In genomic region chr1:82860391-82860790, GRCm38 (mm10) we compare ENCODE assay signal across 25 mouse cellular contexts. TPM values are rescaled to one million over a fixed set of nuclear protein-coding genes. Genes with fewer than 3 reads are reported as not detected.
DNase-seq lines count a peak whose midpoint lies in the region; ATAC-seq and TF ChIP-seq lines count a peak whose summit lies in the region.
"Had no signal": no experiment of that assay in that cellular context is flagged by ENCODE, and none has a peak within 500 bp of the region (broad histone marks: within the 10 kb centered on the region; RNA-seq: fewer than 3 reads in every experiment).

No protein-coding gene starts in this region.

- no peaks in the 10 kb centered on the region for H3K9me3 ChIP-seq in hindbrain, embryonic 15.5 days
- H3K9me3 ChIP-seq in hindbrain, embryonic 11.5 days (ENCODE audit: control insufficient read depth, low read length): no peaks in the 10 kb centered on the region
- no peaks in the 10 kb centered on the region for H3K9me3 ChIP-seq in lung, embryonic 14.5 days (ENCODE audit: low read depth, low read length)
- H3K9me3 ChIP-seq in neural tube, embryonic 13.5 days: no peaks in the 10 kb centered on the region
- no peaks in the 10 kb centered on the region for H3K9me3 ChIP-seq in neural tube, embryonic 15.5 days (replicated peaks)
- no peaks in the 10 kb centered on the region for H3K9me3 ChIP-seq in limb, embryonic 14.5 days (ENCODE audit: control insufficient read depth, low read length)
- H3K9me3 ChIP-seq: heart, embryonic 15.5 days had no signal

- H3K4me1 ChIP-seq in hindbrain, embryonic 15.5 days (replicated peaks): no peaks in the 10 kb centered on the region
- no peaks in the 10 kb centered on the region for H3K4me1 ChIP-seq in hindbrain, embryonic 11.5 days (replicated peaks; ENCODE audit: control insufficient read depth, insufficient read depth, low read length)
- no peaks in the 10 kb centered on the region for H3K4me1 ChIP-seq in lung, embryonic 14.5 days (ENCODE audit: insufficient read depth)
- no peaks in the 10 kb centered on the region for H3K4me1 ChIP-seq in neural tube, embryonic 13.5 days (replicated peaks)
- no peaks in the 10 kb centered on the region for H3K4me1 ChIP-seq in neural tube, embryonic 15.5 days
- H3K4me1 ChIP-seq in limb, embryonic 14.5 days (ENCODE audit: control insufficient read depth, insufficient read depth, low read length): peaks cover 5% of the 10 kb centered on the region; the same call in 1 of the 2 replicates

- TF ChIP-seq CTCF in lung, embryonic 14.5 days (IDR thresholded peaks at IDR 0.05; ENCODE audit: low read depth): no peak

- no peak for TF ChIP-seq POLR2A in limb, embryonic 14.5 days (IDR thresholded peaks at IDR 0.05; ENCODE audit: borderline replicate concordance, extremely low read depth, insufficient read depth, insufficient read length)

- no peak overlapping the region for H3K4me2 ChIP-seq in hindbrain, embryonic 15.5 days
- no peak overlapping the region for H3K4me2 ChIP-seq in hindbrain, embryonic 11.5 days (replicated peaks; ENCODE audit: low read depth, low read length)
- no peak overlapping the region for H3K4me2 ChIP-seq in lung, embryonic 14.5 days
- H3K4me2 ChIP-seq in neural tube, embryonic 13.5 days: no peak overlapping the region
- no peak overlapping the region for H3K4me2 ChIP-seq in neural tube, embryonic 15.5 days
- H3K4me2 ChIP-seq in limb, embryonic 14.5 days (replicated peaks; ENCODE audit: low read depth, low read length, severe bottlenecking): no peak overlapping the region
- H3K4me2 ChIP-seq: heart, embryonic 15.5 days had no signal

- no peak for DNase-seq in hindbrain, embryonic 11.5 days (ENCODE audit: low spot score)
- no peak for DNase-seq in lung, embryonic 14.5 days
- no peak for DNase-seq in lung, postnatal 10 days
- no peak for DNase-seq in limb, embryonic 14.5 days (ENCODE audit: low spot score)
- DNase-seq in urinary bladder, postnatal 4 days (ENCODE audit: low spot score in 2 of 2): no peak
- DNase-seq: adrenal gland, postnatal 14 days; cerebellum, adult 2 months; cerebellum, postnatal 25 days; gastrocnemius, adult 2 months; heart, postnatal 36 days; kidney, adult 18-20 months; left cerebral cortex, postnatal 4 days; lung, adult 2 months; right cerebral cortex, postnatal 14 days; thymus, adult 18-20 months; thymus, postnatal 36 days had no signal

- H3K36me3 ChIP-seq in hindbrain, embryonic 15.5 days: no peaks in the 10 kb centered on the region
- no peaks in the 10 kb centered on the region for H3K36me3 ChIP-seq in hindbrain, embryonic 11.5 days (ENCODE audit: control insufficient read depth, insufficient read depth, low read length)
- peaks cover 13% of the 10 kb centered on the region for H3K36me3 ChIP-seq in lung, embryonic 14.5 days (ENCODE audit: insufficient read depth)
- peaks cover 14% of the 10 kb centered on the region; the same call in 1 of the 2 replicates for H3K36me3 ChIP-seq in neural tube, embryonic 13.5 days
- H3K36me3 ChIP-seq in neural tube, embryonic 15.5 days: 0 out of 2 replicates have a peak, but pooled peaks cover 7% of the 10 kb centered on the region
- H3K36me3 ChIP-seq in limb, embryonic 14.5 days (ENCODE audit: control insufficient read depth, insufficient read depth, low read length): peaks cover 18% of the 10 kb centered on the region; the same call in 1 of the 2 replicates

- peak; percentile 50; the same call in 1 of the 2 replicates for ATAC-seq in hindbrain, embryonic 15.5 days (ENCODE audit: low FRiP score, low read depth)
- no peak for ATAC-seq in hindbrain, embryonic 11.5 days (ENCODE audit: low FRiP score)
- ATAC-seq in lung, embryonic 14.5 days (ENCODE audit: insufficient read depth): 0 out of 2 replicates have a peak, but pooled peaks have one; percentile 28
- 0 out of 2 replicates have a peak, but pooled peaks have one; percentile 23 for ATAC-seq in neural tube, embryonic 13.5 days (ENCODE audit: low read depth)
- ATAC-seq in neural tube, embryonic 15.5 days (ENCODE audit: low FRiP score): no peak
- 0 out of 2 replicates have a peak, but pooled peaks have one; percentile 9 for ATAC-seq in limb, embryonic 14.5 days (ENCODE audit: low FRiP score, low read depth)
- ATAC-seq: forebrain, embryonic 14.5 days; hindbrain, postnatal 0 days had no signal

- 94% methylated on average over 4 of the region's 4 CpGs for WGBS in hindbrain, embryonic 15.5 days
- WGBS in hindbrain, embryonic 11.5 days: 97% methylated on average over 4 of the region's 4 CpGs
- WGBS in lung, embryonic 14.5 days: 90% methylated on average over 4 of the region's 4 CpGs
- 93% methylated on average over 4 of the region's 4 CpGs for WGBS in neural tube, embryonic 13.5 days
- WGBS in neural tube, embryonic 15.5 days: 81% methylated on average over 4 of the region's 4 CpGs
- WGBS in limb, embryonic 14.5 days: 62% methylated on average over 4 of the region's 4 CpGs

- H3K9ac ChIP-seq in hindbrain, embryonic 15.5 days: no peak overlapping the region
- no peak overlapping the region for H3K9ac ChIP-seq in hindbrain, embryonic 11.5 days (ENCODE audit: low read depth, low read length)
- H3K9ac ChIP-seq in lung, embryonic 14.5 days: no peak overlapping the region
- no peak overlapping the region for H3K9ac ChIP-seq in neural tube, embryonic 13.5 days
- H3K9ac ChIP-seq in neural tube, embryonic 15.5 days (replicated peaks): no peak overlapping the region
- no peak overlapping the region for H3K9ac ChIP-seq in limb, embryonic 14.5 days (ENCODE audit: low read depth, low read length, severe bottlenecking)
- H3K9ac ChIP-seq: heart, embryonic 15.5 days had no signal

- H3K4me3 ChIP-seq in hindbrain, embryonic 15.5 days: no peak overlapping the region
- H3K4me3 ChIP-seq in hindbrain, embryonic 11.5 days (ENCODE audit: low read depth, low read length): no peak overlapping the region
- H3K4me3 ChIP-seq in lung, embryonic 14.5 days (ENCODE audit: low read depth, low read length): no peak overlapping the region
- no peak overlapping the region for H3K4me3 ChIP-seq in neural tube, embryonic 13.5 days
- no peak overlapping the region for H3K4me3 ChIP-seq in neural tube, embryonic 15.5 days (replicated peaks)
- no peak overlapping the region for H3K4me3 ChIP-seq in limb, embryonic 14.5 days (replicated peaks; ENCODE audit: low read length)
- H3K4me3 ChIP-seq: gastrocnemius, adult 2 months; heart, embryonic 15.5 days; myocyte had no signal

- no peak overlapping the region for H3K27ac ChIP-seq in hindbrain, embryonic 15.5 days (replicated peaks)
- H3K27ac ChIP-seq in hindbrain, embryonic 11.5 days (ENCODE audit: low read depth, low read length): no peak overlapping the region
- H3K27ac ChIP-seq in lung, embryonic 14.5 days (ENCODE audit: low read depth): no peak overlapping the region
- no peak overlapping the region for H3K27ac ChIP-seq in neural tube, embryonic 13.5 days (replicated peaks)
- no peak overlapping the region for H3K27ac ChIP-seq in neural tube, embryonic 15.5 days (replicated peaks)
- no peak overlapping the region for H3K27ac ChIP-seq in limb, embryonic 14.5 days (replicated peaks; ENCODE audit: low read depth, low read length)
- H3K27ac ChIP-seq: gastrocnemius, adult 2 months; heart, embryonic 15.5 days; hindbrain, postnatal 0 days; macrophage had no signal

- H3K27me3 ChIP-seq in hindbrain, embryonic 15.5 days: no peaks in the 10 kb centered on the region
- no peaks in the 10 kb centered on the region for H3K27me3 ChIP-seq in hindbrain, embryonic 11.5 days (ENCODE audit: control insufficient read depth, insufficient read depth, low read length)
- H3K27me3 ChIP-seq in lung, embryonic 14.5 days (ENCODE audit: insufficient read depth, low read length): no peaks in the 10 kb centered on the region
- no peaks in the 10 kb centered on the region for H3K27me3 ChIP-seq in neural tube, embryonic 13.5 days
- H3K27me3 ChIP-seq in neural tube, embryonic 15.5 days (replicated peaks): no peaks in the 10 kb centered on the region
- H3K27me3 ChIP-seq in limb, embryonic 14.5 days (ENCODE audit: control insufficient read depth, insufficient read depth, low read length): no peaks in the 10 kb centered on the region
- H3K27me3 ChIP-seq: heart, embryonic 15.5 days had no signal

RNA-seq across cellular contexts. Expression of gene Agfg1, which starts 21.1 kb away (rescaled TPM):
- 26.6 TPM in 2 replicates for polyA plus RNA-seq in hindbrain, embryonic 15.5 days (2015; fragmentation: Nextera tagmentation; extraction: Ambion mirVana)
- 47.2 and 54.4 TPM in 2 replicates for polyA plus RNA-seq in hindbrain, embryonic 11.5 days (2014; fragmentation: Nextera tagmentation; extraction: Ambion mirVana)
- polyA plus RNA-seq in lung, embryonic 14.5 days (2014; fragmentation: Nextera tagmentation; extraction: Ambion mirVana): 47.8 and 48.4 TPM in 2 replicates
- 35.3 and 36.9 TPM in 2 replicates for polyA plus RNA-seq in neural tube, embryonic 13.5 days (2015; fragmentation: Nextera tagmentation; extraction: Ambion mirVana)
- 26.6 and 36.5 TPM in 2 replicates for polyA plus RNA-seq in neural tube, embryonic 15.5 days (2015; fragmentation: Nextera tagmentation; extraction: Ambion mirVana)
- polyA plus RNA-seq in limb, embryonic 14.5 days (2012; rRNA removed): 39.6 and 47.4 TPM in 2 replicates
- polyA plus RNA-seq in limb, embryonic 14.5 days (2014; fragmentation: Nextera tagmentation; extraction: Ambion mirVana): 36.9 and 41.8 TPM in 2 replicates

RNA-seq across cellular contexts. Expression of gene A030005L19Rik, which starts 52.7 kb away (rescaled TPM):
- 0.19 and 0.28 TPM in 2 replicates for polyA plus RNA-seq in hindbrain, embryonic 15.5 days (2015; fragmentation: Nextera tagmentation; extraction: Ambion mirVana)
- 0.20 TPM in 1 of 2 replicates, not detected in the other for polyA plus RNA-seq in hindbrain, embryonic 11.5 days (2014; fragmentation: Nextera tagmentation; extraction: Ambion mirVana)
- polyA plus RNA-seq in lung, embryonic 14.5 days (2014; fragmentation: Nextera tagmentation; extraction: Ambion mirVana): 0.32 TPM in 1 of 2 replicates, not detected in the other
- polyA plus RNA-seq in neural tube, embryonic 13.5 days (2015; fragmentation: Nextera tagmentation; extraction: Ambion mirVana): 0.25 TPM in 1 of 2 replicates, not detected in the other
- polyA plus RNA-seq in neural tube, embryonic 15.5 days (2015; fragmentation: Nextera tagmentation; extraction: Ambion mirVana): 0.26 TPM in 1 of 2 replicates, not detected in the other
- polyA plus RNA-seq in limb, embryonic 14.5 days (2012; rRNA removed): 0.55 and 1.9 TPM in 2 replicates
- polyA plus RNA-seq in limb, embryonic 14.5 days (2014; fragmentation: Nextera tagmentation; extraction: Ambion mirVana): 0.23 TPM in 1 of 2 replicates, not detected in the other
- polyA plus RNA-seq: forebrain, embryonic 14.5 days; hindbrain, postnatal 0 days; kidney, embryonic 16.5 days; macrophage; myocyte had no signal

Comparison
In these comparisons a context has a peak if more than half of its experiments do, and no peak if none do; other contexts are left out.
1. ATAC-seq: peak in hindbrain, embryonic 15.5 days (single experiment), lung, embryonic 14.5 days (single experiment), neural tube, embryonic 13.5 days (single experiment) and limb, embryonic 14.5 days (single experiment); none in hindbrain, embryonic 11.5 days (single experiment) and neural tube, embryonic 15.5 days (single experiment).